Mouse (Mus musculus) C2C12 (cell line): Measurements from ENCODE around the gene Dpysl5. TPM values are rescaled to one million over a fixed set of nuclear protein-coding genes. Genes with fewer than 3 reads are reported as not detected.

Experiments used
- H3K27me3 ChIP-seq: one replicate; pipeline ENCODE4 v1.6.1; 2011; ENCODE audit not compliant: control insufficient read depth, insufficient read depth, insufficient read length
- H3K36me3 ChIP-seq: one replicate; pipeline ENCODE4 v1.6.1; 2011; ENCODE audit not compliant: control insufficient read depth, insufficient read depth
- H3K4me3 ChIP-seq: one replicate; pipeline ENCODE4 v1.5.1; 2011; ENCODE audit warnings: mild to moderate bottlenecking, control low read depth; ENCODE audit not compliant: poor library complexity, insufficient read depth, severe bottlenecking
- H3K79me2 ChIP-seq: one replicate; pipeline ENCODE4 v1.6.1; 2011; ENCODE audit not compliant: control insufficient read depth, insufficient read depth
- H3K79me3 ChIP-seq: one replicate; pipeline ENCODE4 v1.6.1; 2011; ENCODE audit warnings: low read depth, control low read depth
- H3ac ChIP-seq: one replicate; pipeline ENCODE3; 2011; ENCODE audit warnings: low read depth; ENCODE audit not compliant: control insufficient read depth, insufficient read length
- CEBPB ChIP-seq: IDR thresholded peaks from one replicate; pipeline ENCODE4 v1.6.1; 2011; ENCODE audit warnings: low read depth, mild to moderate bottlenecking, control low read depth, moderate library complexity
- CTCF ChIP-seq: IDR thresholded peaks from one replicate; pipeline ENCODE4 v1.5.1; 2011; ENCODE audit not compliant: control insufficient read depth, insufficient read depth, insufficient read length
- FOSL1 ChIP-seq: IDR thresholded peaks from one replicate; pipeline ENCODE4 v1.8.0; 2011; ENCODE audit warnings: mild to moderate bottlenecking, low read length; ENCODE audit not compliant: poor library complexity, insufficient read depth, severe bottlenecking
- MAX ChIP-seq: IDR thresholded peaks from one replicate; pipeline ENCODE4 v1.6.1; 2011; ENCODE audit warnings: mild to moderate bottlenecking, control low read depth
- MYOD1 ChIP-seq: IDR thresholded peaks from one replicate; pipeline ENCODE4 v1.6.1; 2011; ENCODE audit warnings: low read depth; ENCODE audit not compliant: control insufficient read depth, insufficient read length
- MYOG ChIP-seq: IDR thresholded peaks from one replicate; pipeline ENCODE4 v1.6.1; 2011; ENCODE audit not compliant: control insufficient read depth, insufficient read length; ENCODE audit errors: extremely low read depth
- USF1 ChIP-seq: IDR thresholded peaks from one replicate; pipeline ENCODE4 v1.6.1; 2011; ENCODE audit warnings: low read depth, mild to moderate bottlenecking, control low read depth, moderate library complexity
- polyA plus RNA-seq: library from polyadenylated mRNA; unstranded; fragments of >200 nt; fragmentation: generic; extraction: Trizol; gene quantifications from one replicate; pipeline ENCODE4 v1.2.1, GENCODE M21; 2012; ENCODE audit warnings: missing spikeins

Dpysl5 gene
- polyA plus RNA-seq, 1 experiment: 0.01 TPM

GRCm38 (mm10) chr5:30678722-30679296, 32.6 kb upstream of the Dpysl5 start:
- no peak for TF ChIP-seq FOSL1
- TF ChIP-seq CEBPB: no peak
- no peak for TF ChIP-seq CTCF
- TF ChIP-seq MYOG: no peak
- TF ChIP-seq MYOD1: no peak
- no peak for TF ChIP-seq USF1
- TF ChIP-seq MAX: no peak
- Histone ChIP-seq H3K36me3 (peaks cover 35% of the 10 kb centered on the region), H3ac (no peak overlapping the region), H3K27me3 (no peaks in the 10 kb centered on the region), H3K79me3 (no peaks in the 10 kb centered on the region), H3K4me3 (no peak overlapping the region), H3K79me2 (no peaks in the 10 kb centered on the region)

GRCm38 (mm10) chr5:30679593-30679992, 31.8 kb upstream of the Dpysl5 start:
- Histone ChIP-seq H3K79me2 (no peaks in the 10 kb centered on the region), H3K36me3 (peaks cover 27% of the 10 kb centered on the region), H3K27me3 (no peaks in the 10 kb centered on the region), H3K79me3 (no peaks in the 10 kb centered on the region), H3K4me3 (no peak overlapping the region), H3ac (no peak overlapping the region)
- TF ChIP-seq MAX: no peak
- TF ChIP-seq MYOD1: no peak
- no peak for TF ChIP-seq USF1
- no peak for TF ChIP-seq CTCF
- TF ChIP-seq FOSL1: no peak
- no peak for TF ChIP-seq MYOG
- no peak for TF ChIP-seq CEBPB

GRCm38 (mm10) chr5:30681970-30682369, 29.4 kb upstream of the Dpysl5 start:
- Histone ChIP-seq H3K27me3 (no peaks in the 10 kb centered on the region), H3K79me3 (no peaks in the 10 kb centered on the region), H3ac (no peak overlapping the region), H3K79me2 (no peaks in the 10 kb centered on the region), H3K4me3 (no peak overlapping the region), H3K36me3 (peaks cover 4% of the 10 kb centered on the region)
- TF ChIP-seq CTCF: no peak

- Histone ChIP-seq H3K4me3 (no peak overlapping the region), H3K27me3 (no peaks in the 10 kb centered on the region), H3K36me3 (no peaks in the 10 kb centered on the region), H3K79me3 (no peaks in the 10 kb centered on the region), H3ac (no peak overlapping the region), H3K79me2 (no peaks in the 10 kb centered on the region)
- no peak for TF ChIP-seq FOSL1
- no peak for TF ChIP-seq USF1
- TF ChIP-seq CEBPB: no peak
- no peak for TF ChIP-seq CTCF
- no peak for TF ChIP-seq MYOG
- TF ChIP-seq MYOD1: no peak
- no peak for TF ChIP-seq MAX
Measured at GRCm38 (mm10) chr5:30682967-30683600, 28.3 kb upstream of the Dpysl5 start.

GRCm38 (mm10) chr5:30683993-30684392, 27.4 kb upstream of the Dpysl5 start:
- H3K27me3 ChIP-seq: peaks cover 4% of the 10 kb centered on the region
- no peaks in the 10 kb centered on the region for H3K36me3 ChIP-seq
- H3ac ChIP-seq: no peak overlapping the region
- TF ChIP-seq CEBPB (no peak), MAX (no peak), MYOG (no peak), MYOD1 (no peak), CTCF (no peak), FOSL1 (no peak), USF1 (no peak)
- H3K79me2 ChIP-seq: no peaks in the 10 kb centered on the region
- no peak overlapping the region for H3K4me3 ChIP-seq
- H3K79me3 ChIP-seq: no peaks in the 10 kb centered on the region

GRCm38 (mm10) chr5:30686781-30687180, 24.6 kb upstream of the Dpysl5 start:
- TF ChIP-seq MAX (no peak), CEBPB (no peak), USF1 (no peak), MYOG (no peak), FOSL1 (no peak), CTCF (no peak), MYOD1 (no peak)
- H3K4me3 ChIP-seq: no peak overlapping the region
- peaks cover 15% of the 10 kb centered on the region for H3K27me3 ChIP-seq
- no peaks in the 10 kb centered on the region for H3K79me3 ChIP-seq
- H3ac ChIP-seq: no peak overlapping the region
- no peaks in the 10 kb centered on the region for H3K36me3 ChIP-seq
- no peaks in the 10 kb centered on the region for H3K79me2 ChIP-seq
